Mouse (Mus musculus) left cerebral cortex, postnatal 4 days (tissue): ENCODE data around the gene Lyzl4. TPM values are rescaled to one million over a fixed set of nuclear protein-coding genes. Genes with fewer than 3 reads are reported as not detected.

Experiments
- DNase-seq: peaks from one replicate; pipeline ENCODE4 v3.0.0-alpha.2; 2022
- intact Hi-C: fragments of 180-260 bp; cut with DNase I; formaldehyde crosslinking; loops from one replicate; pipeline ENCODE4 v1.15.1; 2025
- total RNA-seq, 2 experiments: library from RNA; stranded (reverse); gene quantifications; 2 replicates each; pipeline ENCODE4 v1.2.3; 2021

Gene Lyzl4
- total RNA-seq, 2 experiments from 2014 or later, result 0.42 to 0.98 TPM

- DNase-seq, result no peak
- intact Hi-C loops, result no loop called here
These were observed 11.8 kb upstream of the Lyzl4 start for GRCm38 (mm10) chr9:121653668-121654067.

GRCm38 (mm10) chr9:121647026-121647425, 5.1 kb upstream of the Lyzl4 start:
- DNase-seq, result no peak
- intact Hi-C loops, result no loop called here

GRCm38 (mm10) chr9:121644855-121645254, 3.0 kb upstream of the Lyzl4 start:
- intact Hi-C loops, result no loop called here
- DNase-seq, result no peak

GRCm38 (mm10) chr9:121642401-121643181, 695 bp upstream of the Lyzl4 start, which contains the start of gene Vipr1:
TSS of gene Vipr1 (plus strand) at chr9:121642716.
- intact Hi-C loops, result no loop called here
- DNase-seq, result peak; percentile 85

- intact Hi-C loops, result no loop called here
These were observed 521 bp downstream of the Lyzl4 start for GRCm38 (mm10) chr9:121641235-121641915.

GRCm38 (mm10) chr9:121639790-121640189, 2.1 kb downstream of the Lyzl4 start:
- intact Hi-C loops, result no loop called here
- peak; percentile 56 for DNase-seq

More at GRCm38 (mm10) chr9:121641235-121641915, 521 bp downstream of the Lyzl4 start:
- peak; percentile 21 for DNase-seq

- intact Hi-C loops, result no loop called here
- DNase-seq, result no peak
These were observed 5.9 kb downstream of the Lyzl4 start for GRCm38 (mm10) chr9:121635835-121636576.

- intact Hi-C loops, result no loop called here
- no peak for DNase-seq
These were observed 8.6 kb downstream of the Lyzl4 start for GRCm38 (mm10) chr9:121633306-121633705.

GRCm38 (mm10) chr9:121632891-121633290, 9.0 kb downstream of the Lyzl4 start:
- intact Hi-C loops, result no loop called here
- no peak for DNase-seq

GRCm38 (mm10) chr9:121631946-121632345, 9.9 kb downstream of the Lyzl4 start:
- DNase-seq, result no peak
- intact Hi-C loops, result no loop called here

- intact Hi-C loops, result no loop called here
- DNase-seq, result no peak
These were observed 11.3 kb downstream of the Lyzl4 start for GRCm38 (mm10) chr9:121630627-121631026.

GRCm38 (mm10) chr9:121624920-121625319, 17.0 kb downstream of the Lyzl4 start:
- intact Hi-C loops, result no loop called here
- DNase-seq, result no peak

- no peak for DNase-seq
- intact Hi-C loops, result no loop called here
These were observed 18.7 kb downstream of the Lyzl4 start for GRCm38 (mm10) chr9:121623235-121623634.

GRCm38 (mm10) chr9:121619441-121619840, 22.5 kb downstream of the Lyzl4 start:
- DNase-seq, result no peak
- intact Hi-C loops, result no loop called here

- DNase-seq, result peak; percentile 30
- intact Hi-C loops, result no loop called here
These were observed 25.4 kb downstream of the Lyzl4 start for GRCm38 (mm10) chr9:121616471-121616870.

GRCm38 (mm10) chr9:121614241-121614757, 27.6 kb downstream of the Lyzl4 start:
- intact Hi-C loops, result no loop called here
- DNase-seq, result no peak

GRCm38 (mm10) chr9:121613192-121613591, 28.7 kb downstream of the Lyzl4 start:
- intact Hi-C loops, result no loop called here
- no peak for DNase-seq

GRCm38 (mm10) chr9:121609381-121609780, 32.5 kb downstream of the Lyzl4 start:
- intact Hi-C loops, result loop anchor here (10.0 kb wide), 1 partner anchor 225 kb away; no protein-coding TSS in a partner anchor

GRCm38 (mm10) chr9:121606498-121607096, 35.3 kb downstream of the Lyzl4 start:
- no peak for DNase-seq
- intact Hi-C loops, result loop anchor here (1.0 to 10.0 kb wide), 2 partner anchors 127 to 222 kb away; no protein-coding TSS in a partner anchor

More at GRCm38 (mm10) chr9:121609381-121609780, 32.5 kb downstream of the Lyzl4 start:
- no peak for DNase-seq
